Mouse (Mus musculus): ENCODE results near the gene Ntrk3.

Ntrk3 gene

DNA sequence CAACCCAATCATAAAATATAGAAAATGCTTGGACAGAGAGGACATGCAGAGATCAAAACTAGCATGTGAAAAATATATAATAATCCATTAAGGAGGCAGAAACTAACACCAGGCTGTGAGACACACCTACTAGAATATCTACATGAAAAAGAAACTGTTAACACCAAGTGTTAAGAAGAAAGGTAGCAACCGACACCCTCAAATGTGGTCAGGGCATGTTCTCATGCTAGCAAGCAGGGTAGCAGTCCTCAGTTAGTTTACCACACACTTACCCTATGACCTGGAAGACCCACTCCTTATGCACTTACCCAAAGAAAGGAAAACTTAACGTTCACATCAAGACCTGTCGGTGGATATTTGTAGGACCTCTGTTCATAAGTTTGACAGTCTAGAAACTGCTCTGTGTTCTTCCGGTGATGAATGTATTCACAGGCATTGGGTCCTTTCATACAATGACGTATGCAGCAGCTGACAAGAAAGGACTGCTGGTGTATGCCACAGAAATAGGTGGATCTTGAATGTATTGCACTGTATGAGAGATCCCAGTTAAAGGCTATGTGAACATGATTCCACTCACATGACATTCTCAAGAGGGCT is at the start of gene Ntrk3:
Ntrk3 (minus strand) TSS at position 399 of the 597 bp plus-strand sequence.
- in situ Hi-C loops (cut with MseI, MboI): no loop called here

GRCm38 (mm10) chr7:78785906-78786305 is 48.1 kb upstream of the Ntrk3 start:
- in situ Hi-C loops (cut with MseI, MboI): no loop called here

- in situ Hi-C loops (cut with MseI, MboI): no loop called here
These were observed 45.1 kb upstream of the Ntrk3 start, which contains the start of the genes Mrps11 and Mrpl46 for GRCm38 (mm10) chr7:78782639-78783581. Mrps11 (plus strand) TSS chr7:78783119. Mrpl46 (minus strand) TSS chr7:78783531.

DNA sequence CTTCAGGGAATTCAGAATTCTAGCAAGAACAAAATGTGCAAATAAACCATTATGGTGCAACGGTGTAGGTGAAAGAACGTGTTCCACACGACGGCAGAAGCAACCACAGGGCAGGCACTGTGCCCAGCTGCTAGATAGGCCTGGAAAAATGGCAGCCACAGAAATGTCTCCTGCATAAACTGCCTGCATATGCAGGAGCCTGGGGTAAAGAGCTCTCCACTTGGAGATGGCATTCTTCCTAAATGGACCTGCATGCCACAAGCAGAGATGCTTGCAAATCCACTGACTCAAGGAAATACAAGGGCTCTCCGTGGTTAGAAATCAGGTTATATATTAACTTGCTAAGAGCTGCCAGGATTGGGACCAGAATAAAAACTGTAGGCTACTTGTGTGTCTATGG is 40.9 kb upstream of the Ntrk3 start:
- in situ Hi-C loops (cut with MseI, MboI): no loop called here

- in situ Hi-C loops (cut with MseI, MboI): no loop called here
These were observed 33.1 kb upstream of the Ntrk3 start for GRCm38 (mm10) chr7:78770936-78771335.

- in situ Hi-C loops (cut with MseI, MboI): loop anchor here in 1 of 2 experiments (10.0 kb wide), 1 partner anchor 174 kb away; no protein-coding TSS in a partner anchor
These were observed 31.4 kb upstream of the Ntrk3 start for GRCm38 (mm10) chr7:78769075-78769652.

- in situ Hi-C loops (cut with MseI, MboI): loop anchor here in 1 of 2 experiments (10.0 kb wide), 1 partner anchor 173 kb away; no protein-coding TSS in a partner anchor
These were observed 30.2 kb upstream of the Ntrk3 start for GRCm38 (mm10) chr7:78767929-78768531.

DNA sequence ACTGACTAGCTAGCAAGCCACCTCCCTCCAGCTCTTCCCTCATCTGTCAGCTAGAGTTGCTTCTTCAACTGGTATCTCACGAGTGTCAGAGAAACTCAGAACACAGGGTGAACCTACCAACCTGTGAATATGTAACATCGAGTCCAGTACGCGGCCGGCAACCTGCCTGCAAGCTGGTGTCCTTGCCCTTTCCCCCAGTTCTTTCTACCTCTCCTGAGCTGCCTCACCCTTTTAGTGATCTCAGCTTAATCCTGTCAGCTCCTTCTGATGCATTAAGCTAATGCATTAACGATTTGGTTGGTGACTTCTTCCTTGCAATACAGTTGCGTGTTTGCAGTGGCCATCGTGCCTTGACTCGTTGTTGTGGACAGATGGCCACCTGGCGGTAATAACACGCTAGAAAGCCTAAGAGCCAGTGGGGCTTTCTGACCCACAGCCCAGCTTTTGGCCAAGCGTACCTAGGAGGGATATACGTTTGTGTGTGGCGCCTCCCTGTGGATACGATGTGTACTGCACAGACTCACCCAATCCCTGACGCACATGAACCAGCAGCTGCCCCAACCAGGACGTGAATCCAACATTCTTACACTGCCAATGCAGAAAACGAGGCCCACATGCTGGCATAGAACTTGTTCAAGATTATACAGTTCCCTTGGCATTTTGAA is 28.3 kb upstream of the Ntrk3 start:
- in situ Hi-C loops (cut with MseI, MboI): loop anchor here in 1 of 2 experiments (10.0 kb wide), 1 partner anchor 171 kb away; no protein-coding TSS in a partner anchor

- in situ Hi-C loops (cut with MseI, MboI): loop anchor here in 1 of 2 experiments (10.0 kb wide), 1 partner anchor 170 kb away; no protein-coding TSS in a partner anchor
These were observed 27.4 kb upstream of the Ntrk3 start for GRCm38 (mm10) chr7:78765215-78765631.

DNA sequence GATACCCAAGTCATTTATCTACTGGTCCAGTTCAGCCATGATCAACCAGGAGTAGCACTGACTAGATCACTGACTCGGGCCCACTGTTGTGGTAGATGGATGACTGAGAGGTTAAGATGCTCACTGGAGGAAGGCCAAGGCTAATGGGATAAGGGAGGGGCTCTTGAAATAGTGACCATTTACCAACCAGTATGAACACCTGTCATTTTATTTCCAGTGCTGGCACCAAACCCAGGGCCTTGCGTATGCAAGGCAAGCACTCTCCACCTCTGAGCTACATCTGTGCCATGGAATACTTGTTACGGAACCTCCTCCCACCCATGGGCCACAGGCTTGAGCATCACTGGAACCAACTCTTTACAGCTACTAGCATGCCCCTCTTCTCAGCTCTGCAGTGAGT is 26.0 kb upstream of the Ntrk3 start:
- in situ Hi-C loops (cut with MseI, MboI): loop anchor here in 1 of 2 experiments (10.0 kb wide), 1 partner anchor 169 kb away; no protein-coding TSS in a partner anchor

- in situ Hi-C loops (cut with MseI, MboI): no loop called here
These were observed 16.7 kb upstream of the Ntrk3 start for GRCm38 (mm10) chr7:78754458-78755000.

DNA sequence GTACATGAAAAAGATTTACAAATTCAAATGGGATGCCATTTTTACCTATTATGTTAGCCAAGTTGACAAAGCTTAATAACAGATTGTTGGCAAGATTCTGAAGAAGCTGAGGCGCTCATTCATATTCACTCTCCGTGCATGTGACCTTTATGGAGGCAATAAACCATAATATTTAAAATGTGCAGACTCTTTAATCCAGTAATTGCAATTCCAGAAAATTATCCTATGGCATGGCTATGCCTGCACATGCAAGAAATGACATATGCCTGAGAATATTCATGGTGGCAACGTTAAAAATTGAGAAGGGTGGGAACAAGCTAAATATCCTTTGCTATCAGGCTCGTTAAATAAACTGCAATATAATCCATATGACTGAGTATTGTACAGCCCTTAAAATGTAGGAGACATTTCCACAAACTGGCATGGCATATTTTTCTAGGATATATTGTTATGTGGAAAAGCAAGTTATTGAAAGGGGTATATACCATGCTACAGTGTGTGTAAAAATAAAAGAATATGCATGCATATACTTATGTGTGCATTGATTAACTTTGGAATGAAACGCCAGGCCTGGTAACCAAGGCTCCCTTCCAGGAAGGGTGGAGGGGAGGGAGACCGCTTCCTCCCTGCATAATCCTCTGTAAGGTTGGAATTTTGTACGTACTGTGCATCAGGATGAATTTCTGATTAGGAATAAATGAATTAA is 16.1 kb upstream of the Ntrk3 start:
- in situ Hi-C loops (cut with MseI, MboI): no loop called here

DNA sequence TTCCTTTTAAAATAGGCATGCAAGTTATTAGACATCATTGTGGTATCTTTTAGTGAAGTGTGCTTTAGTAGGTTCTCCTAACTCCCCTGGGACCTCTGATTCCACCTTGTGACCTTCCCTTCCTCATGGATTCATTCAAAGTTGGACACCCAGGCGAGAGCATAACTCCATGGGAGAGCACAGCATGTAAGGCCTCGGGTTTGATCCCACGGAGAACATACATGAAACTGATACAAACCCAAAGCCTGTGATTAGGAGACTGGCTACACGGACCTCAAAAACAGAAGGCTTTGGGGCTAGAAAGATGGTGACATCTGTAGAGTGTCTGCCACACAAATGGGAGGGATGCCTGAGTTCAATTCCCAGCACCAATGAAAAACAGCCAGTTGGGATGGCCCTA is 15.1 kb upstream of the Ntrk3 start:
- in situ Hi-C loops (cut with MseI, MboI): no loop called here

GRCm38 (mm10) chr7:78743731-78744385 is 6.0 kb upstream of the Ntrk3 start:
- in situ Hi-C loops (cut with MseI, MboI): no loop called here

DNA sequence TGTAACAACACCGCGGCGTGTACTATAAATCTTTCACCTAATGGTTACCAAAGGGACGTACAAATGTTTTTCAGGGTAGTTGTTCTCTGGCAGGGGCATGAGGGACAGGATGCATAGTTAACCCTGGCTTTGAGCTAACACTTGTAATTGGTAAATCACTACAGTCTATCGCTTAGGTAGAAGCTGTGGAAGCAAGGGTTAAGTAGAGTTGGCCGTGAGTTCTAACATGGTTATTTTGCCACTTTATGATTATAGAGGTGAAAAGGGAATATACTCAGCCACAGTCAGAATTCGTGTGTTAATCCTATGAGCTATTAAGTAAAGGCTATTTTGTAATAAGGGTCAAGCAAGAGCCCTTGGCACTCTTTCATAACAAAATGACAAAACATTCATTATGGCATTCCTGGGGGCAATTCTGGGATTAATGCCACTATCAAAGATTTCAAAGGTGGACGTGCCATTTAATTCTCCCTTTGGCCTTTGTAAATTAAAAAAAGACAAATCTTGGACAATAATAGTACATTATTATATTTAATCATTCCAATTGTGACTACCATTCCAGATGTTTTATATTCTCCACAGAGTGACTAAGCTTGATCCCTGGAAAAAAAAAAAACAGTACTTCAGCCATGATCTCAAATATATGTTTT is 1.7 kb upstream of the Ntrk3 start:
- in situ Hi-C loops (cut with MseI, MboI): no loop called here

DNA sequence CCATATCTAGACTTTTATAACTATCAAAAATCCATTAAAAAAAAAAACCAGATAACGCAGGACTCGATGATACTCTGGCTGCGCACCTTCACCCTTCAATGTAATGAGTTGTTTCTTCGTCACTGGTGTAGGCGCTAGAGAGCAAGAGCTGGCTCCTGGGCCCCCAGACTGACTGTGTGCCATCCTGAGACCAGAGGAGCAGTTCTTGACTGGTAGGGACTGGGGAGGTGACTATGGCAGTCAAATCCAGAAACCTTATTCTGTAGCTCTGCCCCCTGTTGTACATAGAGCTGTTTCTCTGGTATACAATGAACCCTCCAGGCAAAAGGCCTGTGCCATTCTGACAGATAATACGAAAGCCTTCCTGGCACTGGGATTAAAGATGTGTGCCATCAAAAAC is 616 bp downstream of the Ntrk3 start:
- in situ Hi-C loops (cut with MseI, MboI): no loop called here

- in situ Hi-C loops (cut with MseI, MboI): no loop called here
These were observed 6.4 kb downstream of the Ntrk3 start for GRCm38 (mm10) chr7:78731391-78731790.

DNA sequence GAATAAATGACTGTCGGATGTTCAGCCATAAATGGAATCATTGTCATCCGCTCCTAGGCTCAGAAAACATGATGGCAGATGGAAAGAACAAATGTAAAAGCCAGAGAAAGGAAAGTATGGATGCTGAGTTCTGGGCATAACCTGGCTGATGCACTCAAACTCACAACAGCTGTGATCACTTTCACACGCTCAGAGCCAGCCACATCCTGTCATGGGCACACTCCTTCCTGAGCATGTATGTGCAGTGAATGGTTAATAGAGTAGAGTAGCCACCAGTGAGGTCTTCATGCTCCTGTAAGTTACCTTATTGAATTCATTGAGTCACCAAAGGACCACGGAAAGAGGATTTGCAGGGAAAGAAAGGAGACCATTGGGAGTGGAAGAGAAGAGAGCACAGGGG is 13.2 kb downstream of the Ntrk3 start:
- in situ Hi-C loops (cut with MseI, MboI): no loop called here

DNA sequence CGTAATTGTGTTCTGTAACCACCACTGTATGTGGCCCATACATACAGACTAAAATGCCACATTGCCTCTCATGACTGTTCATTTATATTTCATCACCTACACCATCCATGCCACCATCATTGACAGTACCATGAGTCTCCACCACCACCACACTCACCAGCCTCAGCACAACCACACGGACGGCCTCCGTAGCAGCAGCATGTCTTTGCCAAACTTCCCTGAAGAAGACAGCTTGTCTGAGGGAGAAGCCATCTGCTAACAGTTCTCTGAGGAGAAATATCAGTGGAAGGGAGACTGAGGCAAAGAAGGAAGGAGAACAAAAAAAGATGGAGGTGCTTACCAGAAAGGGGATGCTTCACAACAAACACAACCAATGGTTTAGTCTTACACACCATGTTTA is 15.8 kb downstream of the Ntrk3 start:
- in situ Hi-C loops (cut with MseI, MboI): no loop called here

All from mouse trophoblast stem cell (cell line).